Mouse (Mus musculus) midbrain, embryonic 16.5 days (tissue): Measurements from ENCODE around the gene BC051665. TPM values are rescaled to one million over a fixed set of nuclear protein-coding genes. Genes with fewer than 3 reads are reported as not detected.

Experiments
- ATAC-seq: fragments of 200-750 bp; cut with Nextera tagmentation; 2 replicates; pipeline ENCODE4 v1.8.0; 2017; ENCODE audit warnings: moderate TSS enrichment
- H3K27ac ChIP-seq: fragments of 300-500 bp; sonication (generic); 2 replicates; pipeline ENCODE4 v1.5.1; 2014; ENCODE audit warnings: mild to moderate bottlenecking, low read length, mixed read lengths
- H3K27me3 ChIP-seq: fragments of 300-500 bp; sonication (generic); 2 replicates; pipeline ENCODE4 v1.6.1; 2014; ENCODE audit warnings: low read depth, low read length, mixed read lengths; ENCODE audit not compliant: control insufficient read depth, insufficient read depth
- H3K36me3 ChIP-seq: fragments of 300-500 bp; sonication (generic); 2 replicates; pipeline ENCODE4 v1.6.1; 2014; ENCODE audit warnings: mild to moderate bottlenecking, low read length, moderate library complexity, mixed read lengths; ENCODE audit not compliant: control insufficient read depth, insufficient read depth
- H3K4me1 ChIP-seq: fragments of 300-500 bp; sonication (generic); 2 replicates; pipeline ENCODE4 v1.6.1; 2014; ENCODE audit warnings: mild to moderate bottlenecking, low read length, mixed read lengths; ENCODE audit not compliant: control insufficient read depth, insufficient read depth
- H3K4me2 ChIP-seq: fragments of 300-500 bp; sonication (generic); 2 replicates; pipeline ENCODE4 v1.6.1; 2014; ENCODE audit warnings: mild to moderate bottlenecking, low read length, mixed read lengths
- H3K4me3 ChIP-seq: fragments of 300-500 bp; sonication (generic); 2 replicates; pipeline ENCODE4 v1.5.1; 2014; ENCODE audit warnings: low read depth, mild to moderate bottlenecking, low read length, moderate library complexity, mixed read lengths
- H3K9ac ChIP-seq: fragments of 300-500 bp; sonication (generic); 2 replicates; pipeline ENCODE4 v1.6.1; 2014; ENCODE audit warnings: low read depth, low read length, mixed read lengths
- H3K9me3 ChIP-seq: fragments of 300-500 bp; sonication (generic); replicated peaks from 2 replicates; pipeline ENCODE4 v1.6.1; 2014; ENCODE audit warnings: mild to moderate bottlenecking, low read length, mixed read lengths; ENCODE audit not compliant: control insufficient read depth, poor library complexity, severe bottlenecking
- WGBS: fragments of 180-500 bp; shearing (Covaris S2); extraction: QIAGEN DNeasy Blood & Tissue Kit; methylation state at CpG from one replicate; pipeline ENCODE4 v1.1.7; 2014; 5-methylcytosine and 5-hydroxymethylcytosine counted together
- polyA plus RNA-seq: library from polyadenylated mRNA; unstranded; fragments of >200 nt; fragmentation: Nextera tagmentation; extraction: Ambion mirVana; gene quantifications from 2 replicates; pipeline ENCODE4 v1.2.1, GENCODE M21; 2015

The BC051665 gene
- polyA plus RNA-seq, result not detected in 2 replicates

DNA sequence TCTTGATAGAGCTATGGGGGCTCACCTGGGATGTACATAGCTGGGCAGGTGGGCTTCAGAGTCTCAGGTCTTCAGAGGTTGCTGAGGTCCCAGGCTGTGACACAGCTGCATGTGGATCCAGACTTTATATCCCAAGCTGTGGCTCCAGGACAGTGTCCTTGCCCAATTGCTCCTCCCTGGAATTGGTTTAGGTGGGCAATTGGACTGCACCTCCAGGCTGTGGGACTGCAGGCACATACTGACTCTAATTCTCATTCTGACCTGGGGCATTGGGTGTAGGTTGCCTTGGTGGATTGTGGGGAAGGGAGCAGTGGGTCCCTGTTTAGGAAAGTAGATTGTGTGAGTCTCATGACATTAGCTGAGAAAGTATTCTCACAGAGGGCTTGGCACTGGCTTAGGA, at the start of gene BC051665:
TSS of gene BC051665 (minus strand) at position 101 of the 400 bp plus-strand sequence.
- no peak within 1 kb of the TSS for H3K27ac ChIP-seq
- H3K4me1 ChIP-seq, result no peaks in the 10 kb centered on the region
- ATAC-seq, result no peak
- no peaks in the 10 kb centered on the region for H3K36me3 ChIP-seq
- H3K27me3 ChIP-seq, result no peaks in the 10 kb centered on the region
- H3K4me2 ChIP-seq, result no peak within 1 kb of the TSS
- no peak within 1 kb of the TSS for H3K9ac ChIP-seq
- H3K4me3 ChIP-seq, result no peak within 1 kb of the TSS
- no peaks in the 10 kb centered on the region for H3K9me3 ChIP-seq

DNA sequence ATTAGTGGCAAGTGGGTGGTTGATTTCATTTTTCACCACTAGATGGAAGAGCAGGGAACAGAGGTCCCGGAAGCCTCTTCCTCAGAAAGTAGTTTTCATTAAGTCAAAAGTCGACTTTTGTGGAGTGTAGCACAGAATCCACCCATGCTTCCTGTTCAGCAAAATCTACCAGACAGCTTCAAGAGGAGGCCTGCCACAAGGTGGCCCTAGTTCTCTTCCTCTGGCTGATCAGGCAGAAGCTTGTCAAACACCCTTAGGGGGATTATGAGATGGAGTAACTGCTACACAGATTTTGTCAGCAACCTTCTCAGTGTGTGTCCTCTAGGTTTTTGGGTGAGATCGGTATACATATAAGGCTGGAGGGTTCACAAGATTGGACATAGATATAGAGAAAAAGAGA, 39.9 kb upstream of the BC051665 start:
- ATAC-seq, result no peak
- Histone ChIP-seq H3K9ac (no peak overlapping the region), H3K9me3 (no peaks in the 10 kb centered on the region), H3K27me3 (no peaks in the 10 kb centered on the region), H3K4me1 (no peaks in the 10 kb centered on the region), H3K4me2 (no peak overlapping the region), H3K4me3 (no peak overlapping the region), H3K27ac (no peak overlapping the region), H3K36me3 (no peaks in the 10 kb centered on the region)
- WGBS, result 64% methylated on average over 3 of the region's 3 CpGs

DNA sequence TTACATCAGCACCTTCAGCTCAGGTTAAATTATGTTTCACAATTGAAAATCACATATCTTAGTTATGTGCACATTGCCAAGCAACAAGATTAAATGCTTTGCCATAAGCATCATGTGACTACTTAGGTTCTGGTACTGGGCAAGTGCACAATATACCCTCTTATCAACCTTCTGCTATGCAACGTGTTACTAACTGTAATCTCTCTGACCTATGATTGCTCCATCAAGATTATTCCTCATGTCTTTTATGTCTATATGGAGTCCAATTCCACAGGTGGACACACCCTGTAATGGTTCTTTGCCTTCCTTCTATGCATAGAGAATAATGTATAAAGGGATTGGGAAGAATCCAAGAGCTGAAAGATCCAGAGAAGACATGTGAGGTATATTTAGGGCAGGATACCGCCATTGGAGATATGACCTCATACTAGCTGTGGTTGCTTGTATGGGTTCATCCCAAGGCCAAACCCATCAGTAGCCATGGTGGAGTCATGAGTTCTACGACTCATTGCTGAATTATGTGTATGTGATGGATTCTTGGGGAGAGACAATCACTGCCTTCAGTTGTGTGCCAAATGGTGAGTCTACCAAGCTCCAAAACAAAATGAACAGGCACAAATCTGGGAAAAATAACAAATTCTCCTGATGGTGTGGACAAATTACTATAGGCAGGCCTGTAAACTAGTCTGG, 34.5 kb upstream of the BC051665 start:
- Histone ChIP-seq H3K4me1 (no peaks in the 10 kb centered on the region), H3K27me3 (no peaks in the 10 kb centered on the region), H3K9ac (no peak overlapping the region), H3K9me3 (no peaks in the 10 kb centered on the region), H3K27ac (no peak overlapping the region), H3K4me3 (no peak overlapping the region), H3K36me3 (no peaks in the 10 kb centered on the region), H3K4me2 (no peak overlapping the region)
- ATAC-seq, result no peak
- 77% methylated on average over 3 of the region's 3 CpGs for WGBS

DNA sequence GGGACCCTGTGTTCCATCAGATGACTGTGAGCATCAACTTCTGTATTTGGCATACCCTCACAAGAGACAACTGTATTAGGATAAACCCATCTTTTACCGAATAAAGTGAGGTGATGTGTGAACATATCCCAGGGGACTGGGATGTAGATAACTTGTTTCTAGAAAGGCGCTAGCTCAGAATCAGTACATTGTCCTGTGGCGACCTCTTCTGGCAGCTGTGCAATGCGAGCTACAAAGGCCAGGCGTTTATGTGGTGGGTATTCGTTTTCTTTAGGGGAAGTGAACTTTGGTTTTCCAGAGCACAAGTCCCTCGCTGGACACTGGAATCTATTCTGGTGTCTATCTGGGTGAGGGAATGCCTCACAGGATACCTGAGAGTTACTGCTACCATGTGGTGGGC, 33.3 kb upstream of the BC051665 start:
- no peak overlapping the region for H3K9ac ChIP-seq
- no peak overlapping the region for H3K27ac ChIP-seq
- H3K4me3 ChIP-seq, result no peak overlapping the region
- H3K4me2 ChIP-seq, result no peak overlapping the region
- no peaks in the 10 kb centered on the region for H3K9me3 ChIP-seq
- H3K36me3 ChIP-seq, result no peaks in the 10 kb centered on the region
- no peaks in the 10 kb centered on the region for H3K27me3 ChIP-seq
- H3K4me1 ChIP-seq, result no peaks in the 10 kb centered on the region
- WGBS, result 14% methylated on average over 7 of the region's 7 CpGs
- no peak for ATAC-seq

DNA sequence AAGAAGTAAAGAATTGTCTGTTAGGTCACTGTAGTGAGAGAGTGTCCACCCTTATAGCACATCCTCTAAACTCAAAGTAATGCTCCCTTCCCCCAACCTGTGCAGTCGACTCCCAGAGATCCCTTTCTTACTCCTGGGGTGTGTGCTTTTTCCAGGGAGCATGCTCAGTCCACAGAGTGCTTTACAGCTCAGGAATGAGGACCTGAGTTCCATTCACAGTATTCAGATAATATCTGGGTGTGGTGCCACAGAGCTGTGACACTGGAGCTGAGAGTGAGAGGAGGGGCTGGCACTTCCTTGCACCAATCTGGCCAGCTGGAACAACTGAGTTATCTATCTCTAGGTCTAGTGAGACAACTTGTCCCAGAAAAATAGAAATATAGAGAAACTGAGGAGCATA, 27.6 kb upstream of the BC051665 start:
- Histone ChIP-seq H3K27ac (no peak overlapping the region), H3K9ac (no peak overlapping the region), H3K36me3 (no peaks in the 10 kb centered on the region), H3K9me3 (no peaks in the 10 kb centered on the region), H3K4me3 (no peak overlapping the region), H3K4me1 (no peaks in the 10 kb centered on the region), H3K27me3 (no peaks in the 10 kb centered on the region), H3K4me2 (no peak overlapping the region)
- 74% methylated on average over 1 of the region's 1 CpGs for WGBS
- ATAC-seq, result no peak

DNA sequence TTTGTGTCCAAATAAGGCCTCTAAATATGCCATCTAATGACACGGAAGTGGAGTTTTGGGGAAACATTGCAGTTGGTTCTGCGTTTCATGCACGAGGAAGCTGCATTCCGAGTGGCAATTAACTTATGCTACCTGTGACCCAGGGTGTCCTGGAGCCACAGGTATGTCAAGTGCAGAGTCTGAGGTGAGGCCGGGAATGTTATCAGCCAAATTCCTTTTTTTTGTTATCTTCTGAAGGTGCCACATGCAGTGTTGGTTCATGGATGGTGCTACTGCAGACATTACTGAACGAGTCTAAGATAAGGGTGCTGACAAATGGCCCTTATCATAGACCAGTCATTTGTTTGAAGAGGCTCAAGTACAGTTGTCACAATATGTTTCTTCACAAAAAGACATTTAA, 26.6 kb upstream of the BC051665 start:
- Histone ChIP-seq H3K4me3 (no peak overlapping the region), H3K4me2 (no peak overlapping the region), H3K27me3 (no peaks in the 10 kb centered on the region), H3K4me1 (no peaks in the 10 kb centered on the region), H3K9me3 (no peaks in the 10 kb centered on the region), H3K9ac (no peak overlapping the region), H3K36me3 (no peaks in the 10 kb centered on the region), H3K27ac (no peak overlapping the region)
- ATAC-seq, result no peak
- 91% methylated on average over 6 of the region's 6 CpGs for WGBS

DNA sequence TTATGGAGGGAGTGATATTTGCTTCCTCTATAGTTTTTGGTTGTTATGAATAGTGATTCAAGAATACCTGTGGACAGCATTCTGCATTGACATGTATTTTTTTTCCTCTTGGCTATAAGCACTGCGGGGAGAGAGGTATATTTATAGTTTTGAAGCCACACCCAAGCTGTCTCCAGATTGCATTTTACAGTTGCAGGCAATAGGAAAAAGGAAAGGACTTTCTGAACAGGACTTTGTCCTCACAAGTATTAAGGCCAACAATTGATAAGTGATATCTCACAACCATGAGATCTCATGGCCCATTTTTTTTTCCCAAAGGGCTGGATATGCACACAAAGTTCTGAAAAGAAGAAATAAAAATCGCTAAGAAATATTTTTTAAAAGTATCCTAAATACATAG, 23.5 kb upstream of the BC051665 start:
- Histone ChIP-seq H3K9me3 (no peaks in the 10 kb centered on the region), H3K27me3 (no peaks in the 10 kb centered on the region), H3K4me1 (no peaks in the 10 kb centered on the region), H3K9ac (no peak overlapping the region), H3K4me2 (no peak overlapping the region), H3K36me3 (no peaks in the 10 kb centered on the region), H3K27ac (no peak overlapping the region), H3K4me3 (no peak overlapping the region)
- WGBS, result 83% methylated on average over 2 of the region's 2 CpGs
- ATAC-seq, result no peak

DNA sequence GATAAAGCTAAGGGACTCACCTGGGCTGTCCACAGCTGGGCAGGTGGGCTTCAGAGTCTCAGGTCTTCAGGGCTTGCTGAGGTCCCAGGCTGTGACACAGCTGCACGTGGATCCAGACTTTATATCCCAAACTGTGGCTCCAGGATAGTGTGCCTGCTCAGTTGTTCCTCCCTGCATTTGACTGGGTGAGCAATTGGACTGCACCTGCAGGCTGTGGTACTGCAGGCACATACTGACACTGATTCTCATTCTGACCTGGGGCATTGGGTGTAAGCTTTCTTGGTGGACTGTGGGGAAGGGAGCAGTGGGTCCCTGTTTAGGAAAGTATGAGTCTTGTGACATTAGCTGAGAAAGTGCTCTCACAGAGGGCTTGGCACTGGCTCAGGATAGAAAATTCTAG, 16.6 kb upstream of the BC051665 start, which contains the start of gene Ctsll3:
TSS of gene Ctsll3 (minus strand) at position 101 of the 400 bp plus-strand sequence.
- ATAC-seq, result no peak
- 67% methylated on average over 1 of the region's 1 CpGs for WGBS
- Histone ChIP-seq H3K4me3 (no peak within 1 kb of the TSS), H3K27me3 (no peaks in the 10 kb centered on the region), H3K36me3 (no peaks in the 10 kb centered on the region), H3K9me3 (no peaks in the 10 kb centered on the region), H3K4me1 (no peaks in the 10 kb centered on the region), H3K9ac (no peak within 1 kb of the TSS), H3K27ac (no peak within 1 kb of the TSS), H3K4me2 (no peak within 1 kb of the TSS)

DNA sequence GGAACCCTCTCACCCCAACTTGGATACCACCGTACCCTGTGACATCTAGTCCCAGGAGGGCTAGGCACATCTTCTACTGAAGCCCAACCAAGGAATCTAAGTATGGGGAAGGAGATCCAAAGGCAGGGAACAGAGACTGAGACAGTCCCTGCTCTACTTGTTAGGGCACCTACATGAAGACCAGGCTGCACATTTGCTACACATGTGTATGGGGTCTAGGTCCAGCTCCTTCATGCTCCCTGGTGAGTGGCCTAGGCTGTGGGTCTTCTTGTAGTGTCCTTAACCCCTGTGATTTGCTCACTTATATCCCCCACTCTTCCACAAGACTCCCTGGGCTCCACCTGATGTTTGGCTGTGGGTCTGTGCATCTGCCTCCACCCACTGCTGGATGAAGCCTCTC, 3.3 kb upstream of the BC051665 start:
- WGBS, result 91% methylated on average over 1 of the region's 1 CpGs
- Histone ChIP-seq H3K9me3 (no peaks in the 10 kb centered on the region), H3K27ac (no peak overlapping the region), H3K4me1 (no peaks in the 10 kb centered on the region), H3K4me3 (no peak overlapping the region), H3K9ac (no peak overlapping the region), H3K27me3 (no peaks in the 10 kb centered on the region), H3K4me2 (no peak overlapping the region), H3K36me3 (no peaks in the 10 kb centered on the region)
- no peak for ATAC-seq
